Mouse (Mus musculus) myocyte (in vitro differentiated cells): Measurements from ENCODE around the gene Olfr691. TPM values are rescaled to one million over a fixed set of nuclear protein-coding genes. Genes with fewer than 3 reads are reported as not detected.

Experiments
- H3K27me3 ChIP-seq: one replicate; pipeline ENCODE4 v1.6.1; 2011; ENCODE audit not compliant: control insufficient read depth, insufficient read depth, insufficient read length
- H3K36me3 ChIP-seq: one replicate; pipeline ENCODE4 v1.6.1; 2011; ENCODE audit not compliant: control insufficient read depth, insufficient read depth
- H3K4me2 ChIP-seq: one replicate; pipeline ENCODE4 v1.6.1; 2011; ENCODE audit warnings: low read depth, control low read depth
- H3K4me3 ChIP-seq: one replicate; pipeline ENCODE4 v1.5.1; 2011; ENCODE audit warnings: mild to moderate bottlenecking, control low read depth, moderate library complexity
- H3K79me2 ChIP-seq: one replicate; pipeline ENCODE4 v1.6.1; 2011; ENCODE audit not compliant: control insufficient read depth, insufficient read depth
- H3ac ChIP-seq: one replicate; pipeline ENCODE4 v1.6.1; 2011; ENCODE audit not compliant: control insufficient read depth, insufficient read length
- CEBPB ChIP-seq: IDR thresholded peaks from 2 replicates; pipeline ENCODE4 v1.6.1; 2011; ENCODE audit warnings: mild to moderate bottlenecking, moderate library complexity; ENCODE audit not compliant: poor library complexity, insufficient read depth, severe bottlenecking
- E2F4 ChIP-seq: IDR thresholded peaks from one replicate; pipeline ENCODE4 v1.6.1; 2011; ENCODE audit warnings: mild to moderate bottlenecking, control low read depth, moderate library complexity; ENCODE audit not compliant: insufficient read depth
- MAX ChIP-seq: IDR thresholded peaks from one replicate; pipeline ENCODE4 v1.6.1; 2011; ENCODE audit warnings: low read depth, mild to moderate bottlenecking, control low read depth
- MYOD1 ChIP-seq, 3 experiments: IDR thresholded peaks; one replicate each; pipeline ENCODE4 v1.6.1; 2011; ENCODE audit warnings: control low read depth in 2 of 3, low read depth in 2 of 3, mild to moderate bottlenecking in 2 of 3, moderate library complexity in 1 of 3; ENCODE audit not compliant: insufficient read length in 2 of 3, control insufficient read depth in 1 of 3
- MYOG ChIP-seq, 3 experiments: IDR thresholded peaks; one replicate each; pipeline ENCODE4 v1.6.1; 2011; ENCODE audit warnings: control low read depth in 2 of 3, low read depth in 2 of 3, mild to moderate bottlenecking in 2 of 3; ENCODE audit not compliant: insufficient read length in 2 of 3, control insufficient read depth in 1 of 3, insufficient read depth in 1 of 3
- POLR2A ChIP-seq: IDR thresholded peaks from one replicate; pipeline ENCODE4 v1.6.1; 2011; ENCODE audit warnings: low read depth, mild to moderate bottlenecking, control low read depth, moderate library complexity; ENCODE audit not compliant: insufficient read length
- POLR2AphosphoS2 ChIP-seq: IDR thresholded peaks from one replicate; pipeline ENCODE4 v1.6.1; 2011; ENCODE audit warnings: low read depth, control low read depth; ENCODE audit not compliant: insufficient read length
- REST ChIP-seq: IDR thresholded peaks from one replicate; pipeline ENCODE4 v1.6.1; 2011; ENCODE audit warnings: mild to moderate bottlenecking, control low read depth, moderate library complexity; ENCODE audit not compliant: insufficient read depth, insufficient read length
- SRF ChIP-seq: IDR thresholded peaks from one replicate; pipeline ENCODE4 v1.6.1; 2011; ENCODE audit warnings: low read depth; ENCODE audit not compliant: control insufficient read depth, insufficient read length
- TCF12 ChIP-seq: IDR thresholded peaks from one replicate; pipeline ENCODE4 v1.6.1; 2011; ENCODE audit warnings: mild to moderate bottlenecking, control low read depth; ENCODE audit not compliant: poor library complexity, insufficient read depth, severe bottlenecking
- TCF3 ChIP-seq: IDR thresholded peaks from one replicate; pipeline ENCODE4 v1.6.1; 2011; ENCODE audit warnings: low read depth, control low read depth; ENCODE audit not compliant: insufficient read length
- USF1 ChIP-seq: IDR thresholded peaks from one replicate; pipeline ENCODE4 v1.6.1; 2011; ENCODE audit warnings: low read depth, mild to moderate bottlenecking, control low read depth, moderate library complexity
- polyA plus RNA-seq: library from polyadenylated mRNA; unstranded; fragments of >200 nt; fragmentation: generic; extraction: Trizol; gene quantifications from one replicate; pipeline ENCODE4 v1.2.1, GENCODE M21; 2012; ENCODE audit warnings: missing spikeins

Olfr691 gene
- polyA plus RNA-seq, result not detected

DNA sequence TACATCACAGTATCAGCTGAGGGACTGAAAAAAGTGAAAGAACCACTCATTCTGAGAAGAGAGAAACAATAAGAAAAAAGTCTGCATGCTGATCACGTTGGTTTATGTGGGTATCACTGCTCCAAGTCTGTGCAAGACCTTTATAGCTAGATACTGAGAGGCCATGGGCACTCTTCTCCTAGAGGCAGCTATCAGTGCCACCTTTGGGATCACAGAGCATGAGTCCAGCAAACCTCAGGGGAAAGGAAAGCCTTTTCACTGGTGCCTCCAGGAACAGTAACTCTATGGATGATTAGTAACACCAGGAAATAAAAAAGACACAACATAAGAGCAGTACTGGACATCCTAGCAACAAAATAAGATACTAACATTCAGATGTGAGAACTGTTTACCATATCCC lies at the start of gene Olfr691:
Gene Olfr691 (minus strand): TSS at position 101 of the 400 bp plus-strand sequence.
- Histone ChIP-seq H3K27me3 (no peaks in the 10 kb centered on the region), H3K4me2 (no peak within 1 kb of the TSS), H3ac (no peak within 1 kb of the TSS), H3K4me3 (no peak within 1 kb of the TSS), H3K79me2 (no peaks in the 10 kb centered on the region), H3K36me3 (no peaks in the 10 kb centered on the region)
- no peak for TF ChIP-seq USF1
- no peak for TF ChIP-seq E2F4
- TF ChIP-seq REST, result no peak
- no peak for TF ChIP-seq MAX
- no peak for TF ChIP-seq MYOD1 (IDR thresholded peaks at IDR 0.05; ENCODE audit: control insufficient read depth in 1 of 3, insufficient read length in 2 of 3, low read depth in 2 of 3)

DNA sequence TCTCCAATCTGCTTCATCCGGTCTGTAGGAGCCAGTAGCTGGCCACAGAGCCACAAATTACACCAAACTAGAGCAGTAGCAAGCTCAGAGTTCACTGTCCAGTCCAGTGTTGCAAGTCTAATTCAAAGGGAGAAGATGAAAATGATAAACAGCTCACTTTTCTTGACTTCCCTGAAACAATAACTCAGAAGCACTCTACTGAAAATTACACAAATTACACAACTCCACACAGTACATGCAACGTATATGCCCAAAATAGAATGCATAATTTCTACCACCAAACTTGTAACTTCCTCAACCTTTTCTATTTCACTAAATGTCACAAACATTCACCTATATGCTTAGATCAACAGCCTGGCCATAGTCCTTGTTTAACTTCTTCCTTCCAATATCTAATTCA lies 48.2 kb upstream of the Olfr691 start:
- no peaks in the 10 kb centered on the region for H3K27me3 ChIP-seq
- H3K36me3 ChIP-seq, result peaks cover 28% of the 10 kb centered on the region
- TF ChIP-seq MYOD1 (IDR thresholded peaks at IDR 0.05; ENCODE audit: control insufficient read depth in 1 of 3, insufficient read length in 2 of 3, low read depth in 2 of 3), result no peak
- TF ChIP-seq MAX, result no peak
- TF ChIP-seq TCF12, result no peak
- TF ChIP-seq SRF, result no peak
- TF ChIP-seq TCF3, result no peak
- TF ChIP-seq REST, result no peak
- no peak for TF ChIP-seq POLR2A
- TF ChIP-seq USF1, result no peak
- TF ChIP-seq MYOG (IDR thresholded peaks at IDR 0.05; ENCODE audit: control insufficient read depth in 1 of 3, insufficient read depth in 1 of 3, insufficient read length in 2 of 3, low read depth in 2 of 3), result no peak
- H3ac ChIP-seq, result no peak overlapping the region
- no peaks in the 10 kb centered on the region for H3K79me2 ChIP-seq
- no peak overlapping the region for H3K4me3 ChIP-seq
- H3K4me2 ChIP-seq, result no peak overlapping the region

DNA sequence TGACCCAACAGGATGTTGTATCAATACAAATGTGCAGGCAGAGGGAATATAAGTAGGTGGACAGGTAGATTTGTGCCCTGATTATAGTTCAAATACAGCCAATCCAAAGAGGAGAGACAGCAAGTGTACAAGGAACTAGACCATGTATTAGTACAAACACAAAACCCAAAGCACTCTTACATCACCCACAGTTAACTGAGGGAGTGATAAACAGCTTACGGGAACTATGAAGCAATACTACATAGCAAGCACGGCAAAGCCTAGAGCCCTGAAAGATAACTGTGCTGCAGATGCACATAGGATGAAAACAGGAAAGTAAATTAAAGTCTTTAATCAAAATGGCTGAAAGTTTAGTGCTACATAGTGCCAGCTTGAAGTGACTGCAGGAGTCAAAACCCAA lies 45.6 kb upstream of the Olfr691 start:
- TF ChIP-seq REST (no peak), TCF12 (no peak), CEBPB (no peak), MYOD1 (IDR thresholded peaks at IDR 0.05; ENCODE audit: control insufficient read depth in 1 of 3, insufficient read length in 2 of 3, low read depth in 2 of 3) (no peak), MYOG (IDR thresholded peaks at IDR 0.05; ENCODE audit: control insufficient read depth in 1 of 3, insufficient read depth in 1 of 3, insufficient read length in 2 of 3, low read depth in 2 of 3) (no peak), SRF (no peak)
- no peaks in the 10 kb centered on the region for H3K27me3 ChIP-seq
- no peak overlapping the region for H3ac ChIP-seq
- H3K36me3 ChIP-seq, result peaks cover 39% of the 10 kb centered on the region
- H3K4me2 ChIP-seq, result no peak overlapping the region
- H3K79me2 ChIP-seq, result no peaks in the 10 kb centered on the region
- H3K4me3 ChIP-seq, result no peak overlapping the region

DNA sequence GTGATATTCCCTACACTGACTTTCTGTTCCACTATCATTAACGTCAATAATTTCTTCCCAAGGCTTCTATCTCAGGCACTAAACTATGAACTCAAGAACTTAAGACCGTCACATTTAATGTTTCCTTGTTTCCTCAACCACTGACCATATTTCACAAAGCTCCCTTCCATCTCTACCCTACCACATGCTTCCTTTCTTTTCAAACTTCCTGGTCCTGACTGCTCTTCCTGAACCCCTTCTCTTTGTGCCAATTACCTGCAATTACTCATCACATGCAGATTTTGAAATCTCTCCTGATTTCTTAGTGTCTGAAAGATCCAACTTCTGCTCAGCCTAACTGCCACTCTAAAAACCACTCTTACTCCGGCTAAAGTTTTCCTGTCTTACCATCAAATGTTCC lies 38.3 kb upstream of the Olfr691 start:
- Histone ChIP-seq H3K27me3 (no peaks in the 10 kb centered on the region), H3K4me2 (no peak overlapping the region), H3K79me2 (no peaks in the 10 kb centered on the region), H3K36me3 (peaks cover 42% of the 10 kb centered on the region), H3K4me3 (no peak overlapping the region), H3ac (no peak overlapping the region)
- TF ChIP-seq TCF3 (no peak), POLR2AphosphoS2 (no peak), REST (no peak), SRF (no peak), POLR2A (no peak), MYOG (IDR thresholded peaks at IDR 0.05; ENCODE audit: control insufficient read depth in 1 of 3, insufficient read depth in 1 of 3, insufficient read length in 2 of 3, low read depth in 2 of 3) (no peak), TCF12 (no peak), CEBPB (no peak), MYOD1 (IDR thresholded peaks at IDR 0.05; ENCODE audit: control insufficient read depth in 1 of 3, insufficient read length in 2 of 3, low read depth in 2 of 3) (no peak), USF1 (no peak), E2F4 (no peak)

DNA sequence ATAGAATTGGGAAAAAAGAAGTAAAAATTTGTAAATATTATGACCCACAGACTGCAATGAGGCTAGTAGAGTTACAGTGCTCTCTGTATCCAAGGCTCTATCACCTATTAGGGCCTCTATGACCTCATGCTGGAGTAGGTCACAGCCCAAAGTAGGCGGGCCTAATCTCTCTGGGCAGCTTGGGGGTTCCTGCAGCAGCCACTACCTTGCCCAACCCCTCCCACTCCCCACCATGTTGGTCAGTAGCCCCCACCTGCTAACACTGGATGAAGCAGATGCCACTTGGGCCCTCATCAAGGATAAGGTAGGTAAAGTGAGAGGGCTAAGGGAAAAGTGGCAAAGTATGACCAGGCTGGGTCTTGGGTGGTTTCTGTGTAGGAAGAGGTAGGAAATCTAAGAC lies 32.8 kb upstream of the Olfr691 start, which contains the start of gene Gm5901:
Gene Gm5901 (plus strand): TSS at position 173 of the 400 bp plus-strand sequence.
- Histone ChIP-seq H3K79me2 (no peaks in the 10 kb centered on the region), H3K36me3 (peaks cover 23% of the 10 kb centered on the region), H3K4me2 (no peak within 1 kb of the TSS), H3K4me3 (no peak within 1 kb of the TSS), H3K27me3 (no peaks in the 10 kb centered on the region), H3ac (no peak within 1 kb of the TSS)
- TF ChIP-seq MYOG (IDR thresholded peaks at IDR 0.05; ENCODE audit: control insufficient read depth in 1 of 3, insufficient read depth in 1 of 3, insufficient read length in 2 of 3, low read depth in 2 of 3) (no peak), CEBPB (no peak), MYOD1 (IDR thresholded peaks at IDR 0.05; ENCODE audit: control insufficient read depth in 1 of 3, insufficient read length in 2 of 3, low read depth in 2 of 3) (no peak), TCF12 (no peak), E2F4 (no peak), USF1 (no peak), TCF3 (no peak), MAX (no peak), REST (no peak), POLR2AphosphoS2 (no peak), POLR2A (no peak), SRF (no peak)
